Mouse (Mus musculus) cerebellum, postnatal 25 days (tissue): ENCODE results near the gene Stk19.

Source experiments
- DNase-seq, 2 experiments: peaks; one replicate each; pipeline ENCODE4 v3.0.0; 2021; ENCODE audit warnings: mixed read lengths in 2 of 2

Gene Stk19

GRCm38 (mm10) chr17:34796311-34797140, 40.2 kb downstream of the Stk19 start:
- no peak for DNase-seq

DNA sequence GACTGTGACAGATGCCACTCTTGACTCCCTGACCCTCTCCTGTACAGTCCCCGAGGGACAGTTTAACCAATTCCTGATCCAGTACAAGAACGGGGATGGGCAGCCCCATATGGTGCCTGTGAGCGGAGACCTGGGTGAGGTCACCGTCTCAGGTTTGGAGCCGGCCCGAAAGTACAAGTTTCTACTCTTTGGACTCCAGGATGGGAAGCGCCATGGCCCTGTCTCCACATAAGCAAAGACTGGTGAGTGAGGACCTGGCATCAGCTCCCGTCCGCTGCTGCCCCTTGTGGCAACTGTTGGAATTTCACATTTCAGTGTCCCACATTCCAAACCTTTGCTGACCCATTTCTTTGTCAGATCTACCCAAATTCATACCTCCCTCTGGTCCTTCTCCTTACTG, 41.1 kb downstream of the Stk19 start:
- peak; percentile 66 to 81 for DNase-seq

- no peak for DNase-seq
Measured at GRCm38 (mm10) chr17:34795016-34795415, 41.7 kb downstream of the Stk19 start.

DNA sequence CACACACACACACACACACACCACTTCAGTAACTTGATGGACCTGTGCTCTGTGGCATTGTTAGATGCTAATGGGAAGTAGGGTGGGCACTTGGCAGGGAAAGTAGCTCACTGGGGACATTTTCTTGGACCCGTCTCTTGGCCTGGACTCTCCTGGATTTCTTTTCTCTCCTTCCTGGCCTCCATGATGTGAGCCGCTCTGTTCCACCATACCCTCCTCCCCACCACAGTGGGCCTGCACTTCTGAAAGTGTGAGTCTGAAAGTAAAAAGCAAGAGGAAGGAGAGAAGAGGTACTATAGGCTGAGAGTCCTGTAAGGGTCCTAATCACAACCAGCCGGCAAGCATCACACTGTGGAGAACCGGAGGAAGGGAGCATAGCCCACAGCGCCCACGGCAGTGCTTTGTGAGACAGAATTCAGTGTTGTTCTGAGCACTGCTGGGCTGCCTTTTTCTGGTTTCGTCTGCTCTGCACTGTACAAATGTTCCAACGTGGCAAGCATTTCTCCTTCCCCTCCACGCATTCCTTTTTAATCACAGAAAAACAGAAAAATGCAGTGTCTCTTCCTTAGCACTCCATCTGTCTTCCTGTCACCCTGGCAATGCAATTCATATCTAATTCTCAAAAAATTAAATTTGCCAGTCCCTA, 58.9 kb downstream of the Stk19 start:
- no peak for DNase-seq
